Mouse (Mus musculus): ENCODE measurements around the gene A530084C06Rik. TPM values are rescaled to one million over a fixed set of nuclear protein-coding genes. Genes with fewer than 3 reads are reported as not detected.

Gene A530084C06Rik
- not detected in 2 replicates for polyA plus RNA-seq (2015; fragmentation: Nextera tagmentation; extraction: Ambion mirVana)

GRCm38 (mm10) chr13:31558521-31559418 is at the start of gene A530084C06Rik:
Gene A530084C06Rik, minus strand, starts transcription at chr13:31559333.

GRCm38 (mm10) chr13:31555834-31556233 is 3.3 kb downstream of the A530084C06Rik start, which contains the start of gene Foxq1:
Gene Foxq1, plus strand, starts transcription at chr13:31556134.

Other genes starting within 250 kb of the A530084C06Rik start
- gene Foxq1, start 3.2 kb downstream of the A530084C06Rik start, polyA plus RNA-seq (2015; fragmentation: Nextera tagmentation; extraction: Ambion mirVana) = 0.07 TPM in 1 of 2 replicates, not detected in the other
- gene Foxf2, start 66.5 kb upstream of the A530084C06Rik start, polyA plus RNA-seq (2015; fragmentation: Nextera tagmentation; extraction: Ambion mirVana) = not detected in 2 replicates
- 0.36 and 0.39 TPM in 2 replicates for gene Foxc1, start 247.3 kb upstream of the A530084C06Rik start, polyA plus RNA-seq (2015; fragmentation: Nextera tagmentation; extraction: Ambion mirVana)

All from skeletal muscle tissue, postnatal 0 days (tissue).